Mouse (Mus musculus): Measurements from ENCODE around the gene Prkar1b. TPM values are rescaled to one million over a fixed set of nuclear protein-coding genes. Genes with fewer than 3 reads are reported as not detected.

The Prkar1b gene
- polyA plus RNA-seq, 1 experiment from 2014 or later, result 28.8 TPM

GRCm38 (mm10) chr5:139115507-139115906 is 34.3 kb downstream of the Prkar1b start:
- Histone ChIP-seq H3K4me3 (no peak overlapping the region), H3K27me3 (ENCODE audit: insufficient read depth, poor library complexity, severe bottlenecking) (no peaks in the 10 kb centered on the region), H3K36me3 (no peaks in the 10 kb centered on the region), H3K27ac (no peak overlapping the region), H3K9me3 (no peaks in the 10 kb centered on the region), H3K4me1 (replicated peaks) (peaks cover 13% of the 10 kb centered on the region; the same call in 1 of the 2 replicates)
- WGBS, result 91% methylated on average over 7 of the region's 7 CpGs
- DNase-seq (ENCODE audit: low spot score), result no peak

GRCm38 (mm10) chr5:139114876-139115275 is 34.9 kb downstream of the Prkar1b start:
- Histone ChIP-seq H3K4me1 (replicated peaks) (peaks cover 13% of the 10 kb centered on the region; the same call in 1 of the 2 replicates), H3K27ac (no peak overlapping the region), H3K9me3 (no peaks in the 10 kb centered on the region), H3K36me3 (no peaks in the 10 kb centered on the region), H3K4me3 (no peak overlapping the region), H3K27me3 (ENCODE audit: insufficient read depth, poor library complexity, severe bottlenecking) (no peaks in the 10 kb centered on the region)
- 87% methylated on average over 4 of the region's 4 CpGs for WGBS
- DNase-seq (ENCODE audit: low spot score), result no peak

DNA sequence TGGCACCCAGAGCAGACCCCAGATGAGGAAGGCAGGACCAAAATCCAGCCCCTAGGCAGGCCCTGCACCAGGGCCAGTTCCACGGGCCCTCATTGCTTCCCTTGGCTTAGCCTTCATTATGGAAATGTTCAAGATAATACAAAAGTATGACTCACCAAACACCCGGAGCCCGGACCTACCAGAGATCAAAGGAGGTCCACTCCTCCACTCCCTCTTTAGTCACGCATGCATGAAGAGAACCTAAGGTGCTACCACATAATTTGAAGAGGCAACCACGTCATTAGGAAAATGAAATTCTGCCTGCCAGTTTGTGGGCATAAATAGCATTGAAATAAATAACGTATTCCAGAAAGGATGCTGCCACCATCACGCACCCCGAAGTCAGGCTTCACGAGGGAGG is 37.4 kb downstream of the Prkar1b start:
- no peak overlapping the region for H3K27ac ChIP-seq
- DNase-seq (ENCODE audit: low spot score), result no peak
- no peak overlapping the region for H3K4me3 ChIP-seq
- H3K27me3 ChIP-seq (ENCODE audit: insufficient read depth, poor library complexity, severe bottlenecking), result no peaks in the 10 kb centered on the region
- WGBS, result 85% methylated on average over 9 of the region's 9 CpGs
- no peaks in the 10 kb centered on the region for H3K9me3 ChIP-seq
- 0 out of 2 replicates have a peak, but pooled peaks cover 6% of the 10 kb centered on the region for H3K4me1 ChIP-seq (replicated peaks)
- H3K36me3 ChIP-seq, result no peaks in the 10 kb centered on the region

DNA sequence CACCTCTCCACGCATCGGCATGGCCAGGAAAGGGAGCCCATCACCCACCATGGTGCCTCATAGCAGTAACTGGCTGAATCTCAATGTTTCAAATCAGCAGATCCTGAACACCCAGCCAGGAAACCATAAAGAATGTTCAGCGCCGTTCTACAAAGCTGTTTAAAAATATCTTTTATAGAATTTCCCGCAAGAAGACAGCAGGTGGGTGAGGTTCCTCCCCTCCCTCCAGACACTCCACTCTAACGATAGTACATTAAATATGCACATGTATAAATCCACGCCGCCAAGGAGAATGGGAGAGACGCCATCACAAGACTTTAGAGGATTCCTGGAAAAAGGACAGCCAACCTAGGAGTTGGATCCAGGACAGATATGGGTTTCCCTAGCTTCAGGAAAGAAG is 37.8 kb downstream of the Prkar1b start:
- Histone ChIP-seq H3K36me3 (no peaks in the 10 kb centered on the region), H3K27ac (no peak overlapping the region), H3K9me3 (no peaks in the 10 kb centered on the region), H3K4me3 (no peak overlapping the region), H3K27me3 (ENCODE audit: insufficient read depth, poor library complexity, severe bottlenecking) (no peaks in the 10 kb centered on the region), H3K4me1 (replicated peaks) (0 out of 2 replicates have a peak, but pooled peaks cover 6% of the 10 kb centered on the region)
- WGBS, result 86% methylated on average over 9 of the region's 9 CpGs
- no peak for DNase-seq (ENCODE audit: low spot score)

GRCm38 (mm10) chr5:139110140-139110855 is 39.5 kb downstream of the Prkar1b start:
- H3K4me1 ChIP-seq (replicated peaks), result 0 out of 2 replicates have a peak, but pooled peaks cover 6% of the 10 kb centered on the region
- no peak for DNase-seq (ENCODE audit: low spot score)
- H3K4me3 ChIP-seq, result no peak overlapping the region
- no peak overlapping the region for H3K27ac ChIP-seq
- no peaks in the 10 kb centered on the region for H3K9me3 ChIP-seq
- WGBS, result 81% methylated on average over 2 of the region's 2 CpGs
- H3K27me3 ChIP-seq (ENCODE audit: insufficient read depth, poor library complexity, severe bottlenecking), result no peaks in the 10 kb centered on the region
- no peaks in the 10 kb centered on the region for H3K36me3 ChIP-seq

DNA sequence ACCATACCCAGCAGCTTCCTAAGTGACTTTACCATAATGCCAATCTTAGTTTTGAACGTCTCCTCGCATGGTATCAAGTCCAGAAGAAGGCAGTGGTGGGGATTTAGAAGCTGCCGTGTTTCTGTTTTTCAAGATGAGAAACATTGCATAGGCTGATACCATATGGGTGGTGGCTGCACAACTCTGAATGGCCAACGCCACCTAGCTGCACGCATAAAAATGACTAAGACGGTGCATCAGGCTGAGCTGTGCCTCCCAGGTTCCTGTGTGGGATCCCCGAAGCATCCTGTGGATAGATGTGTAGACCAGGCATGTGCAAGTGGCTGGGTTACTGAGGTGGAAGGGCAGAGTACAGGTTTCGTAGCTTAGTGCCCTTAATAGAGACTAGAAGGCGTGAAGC is 42.0 kb downstream of the Prkar1b start:
- Histone ChIP-seq H3K9me3 (no peaks in the 10 kb centered on the region), H3K36me3 (no peaks in the 10 kb centered on the region), H3K4me1 (replicated peaks) (no peaks in the 10 kb centered on the region), H3K27me3 (ENCODE audit: insufficient read depth, poor library complexity, severe bottlenecking) (no peaks in the 10 kb centered on the region), H3K27ac (no peak overlapping the region), H3K4me3 (no peak overlapping the region)
- WGBS, result 77% methylated on average over 9 of the region's 9 CpGs
- no peak for DNase-seq (ENCODE audit: low spot score)

DNA sequence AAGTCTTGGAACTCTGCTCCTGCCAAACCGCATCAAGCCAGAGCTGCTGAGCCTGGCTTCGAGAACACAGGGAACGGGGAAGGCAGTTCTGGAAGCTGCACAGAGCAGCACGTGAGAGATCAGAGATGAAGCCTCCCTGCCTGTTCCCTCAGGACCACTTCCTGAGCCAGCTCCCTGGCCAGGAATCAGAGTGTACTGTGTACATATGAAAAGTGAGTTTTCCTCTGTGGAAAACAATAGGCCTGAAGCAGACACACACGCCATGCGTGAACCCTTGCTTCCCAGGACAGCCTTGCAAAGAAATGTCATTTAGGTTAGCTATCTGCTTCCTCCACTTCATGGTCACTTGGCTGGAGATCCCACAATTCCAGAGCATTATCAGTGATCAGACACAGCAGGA is 48.0 kb downstream of the Prkar1b start:
- Histone ChIP-seq H3K4me1 (replicated peaks) (peaks cover 8% of the 10 kb centered on the region; the same call in 1 of the 2 replicates), H3K36me3 (no peaks in the 10 kb centered on the region), H3K9me3 (no peaks in the 10 kb centered on the region), H3K27me3 (ENCODE audit: insufficient read depth, poor library complexity, severe bottlenecking) (no peaks in the 10 kb centered on the region), H3K4me3 (no peak overlapping the region), H3K27ac (no peak overlapping the region)
- DNase-seq (ENCODE audit: low spot score), result no peak
- WGBS, result 86% methylated on average over 6 of the region's 6 CpGs

DNA sequence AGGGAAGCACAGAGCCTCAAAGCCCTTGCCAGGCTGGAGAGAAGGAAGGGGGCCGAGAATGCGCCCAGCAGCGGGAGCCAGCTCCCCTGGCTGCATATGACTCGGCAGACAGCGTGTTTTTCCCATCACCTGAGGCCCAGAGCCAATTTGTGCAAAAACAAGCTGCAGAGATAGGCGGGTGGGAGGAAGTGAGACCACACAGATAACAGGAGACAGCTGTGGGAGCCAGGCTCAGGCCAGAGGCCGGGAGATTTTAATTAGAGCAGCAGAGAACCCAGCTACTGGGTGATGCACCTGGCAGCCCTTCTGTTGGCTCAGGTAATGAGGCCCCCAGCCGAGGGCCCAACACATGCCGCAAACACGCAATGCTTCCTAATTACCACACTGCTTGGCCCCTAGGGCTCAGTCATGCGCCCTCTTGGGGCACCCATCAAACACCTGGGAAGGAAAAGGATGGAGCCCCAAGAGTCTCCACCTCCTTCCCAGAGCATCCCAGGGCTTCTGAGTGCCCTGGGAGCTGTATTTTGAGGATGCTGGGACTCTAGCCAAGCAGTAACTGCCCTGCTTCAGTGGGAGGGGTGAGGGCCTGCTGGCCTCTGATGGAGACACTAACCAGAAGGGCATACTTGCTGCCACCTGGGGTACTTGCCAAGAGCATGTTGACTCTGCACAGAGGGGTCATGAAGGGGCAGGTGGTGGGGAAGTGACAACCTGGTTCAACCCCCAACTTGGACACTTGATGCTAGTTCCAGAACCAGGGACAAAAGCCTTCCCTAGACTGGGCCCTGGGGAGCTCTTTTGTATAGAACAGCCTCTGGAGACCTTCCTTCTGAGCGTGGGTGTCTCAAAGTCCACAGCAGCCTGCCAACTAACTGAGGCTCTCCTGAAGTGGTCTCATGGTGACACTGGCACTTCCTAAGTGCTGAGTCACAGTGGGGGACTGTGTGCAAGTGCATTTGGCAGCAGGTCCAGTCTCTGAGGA is 50.5 kb downstream of the Prkar1b start:
- no peak overlapping the region for H3K27ac ChIP-seq
- no peak overlapping the region for H3K4me3 ChIP-seq
- WGBS, result 45% methylated on average over 12 of the region's 12 CpGs
- no peaks in the 10 kb centered on the region for H3K9me3 ChIP-seq
- DNase-seq (ENCODE audit: low spot score), result no peak
- H3K27me3 ChIP-seq (ENCODE audit: insufficient read depth, poor library complexity, severe bottlenecking), result no peaks in the 10 kb centered on the region
- peaks cover 15% of the 10 kb centered on the region for H3K4me1 ChIP-seq (replicated peaks)
- no peaks in the 10 kb centered on the region for H3K36me3 ChIP-seq

DNA sequence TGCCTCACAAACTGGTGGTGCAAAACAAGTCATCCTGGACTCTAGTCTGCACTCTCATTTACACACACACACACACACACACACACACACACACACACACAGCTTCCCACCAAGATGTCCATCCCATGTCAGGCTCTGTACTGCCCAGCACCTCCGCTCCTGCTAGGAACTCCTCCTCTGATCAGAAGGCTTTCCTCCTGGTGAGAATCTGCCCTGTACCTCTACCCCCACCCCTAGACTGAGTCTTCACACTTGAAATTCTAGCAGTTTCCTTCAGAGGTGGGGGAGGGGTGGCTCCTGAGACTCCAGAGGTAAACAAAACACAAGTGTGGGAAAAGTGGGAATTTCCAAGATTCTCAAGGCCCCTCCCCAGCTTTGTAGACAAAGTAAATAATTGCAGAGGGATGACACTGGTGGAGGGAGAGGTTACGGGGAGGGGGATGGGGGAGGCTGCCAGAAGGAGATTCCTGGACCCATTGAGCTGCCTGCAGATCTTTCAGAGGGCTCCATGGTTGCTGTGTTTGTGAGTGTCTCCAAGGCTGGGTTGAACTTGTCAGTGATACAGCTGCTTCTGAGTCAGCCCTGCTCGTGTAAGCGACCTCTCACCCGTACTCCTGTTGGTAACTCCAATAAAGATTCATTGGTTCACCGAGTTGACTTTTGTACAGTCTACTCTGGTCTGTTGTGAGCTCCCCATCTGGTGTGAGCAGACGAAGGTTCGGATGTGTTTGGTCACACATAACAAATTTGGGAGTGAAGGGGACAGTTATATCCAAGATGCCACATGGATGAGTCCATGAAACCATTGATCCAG is 54.3 kb downstream of the Prkar1b start:
- Histone ChIP-seq H3K4me3 (no peak overlapping the region), H3K27me3 (ENCODE audit: insufficient read depth, poor library complexity, severe bottlenecking) (no peaks in the 10 kb centered on the region), H3K9me3 (no peaks in the 10 kb centered on the region), H3K4me1 (replicated peaks) (peaks cover 15% of the 10 kb centered on the region), H3K36me3 (no peaks in the 10 kb centered on the region), H3K27ac (peak overlapping the region; percentile 16; the same call in 1 of the 2 replicates)
- WGBS, result 76% methylated on average over 8 of the region's 8 CpGs
- DNase-seq (ENCODE audit: low spot score), result no peak

DNA sequence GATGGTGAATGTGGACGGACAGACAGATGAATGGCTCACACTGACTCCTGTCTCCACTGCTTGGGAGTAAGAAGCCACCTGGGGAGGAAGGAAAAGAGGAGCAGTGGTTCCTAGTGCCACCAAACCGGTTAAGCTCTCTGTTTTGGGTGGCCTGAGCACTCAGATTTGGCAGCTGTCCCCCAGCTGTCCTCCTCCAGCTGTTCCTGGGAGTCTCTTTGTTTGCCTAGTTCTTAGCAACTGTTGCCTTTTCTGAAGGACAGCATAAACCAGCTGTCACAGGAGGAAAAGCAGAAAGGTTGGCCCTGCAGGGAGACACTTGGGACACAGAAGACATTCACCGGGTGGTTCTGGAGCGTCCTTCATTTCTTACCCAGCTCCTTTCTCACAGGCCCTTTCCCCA is 56.3 kb downstream of the Prkar1b start:
- Histone ChIP-seq H3K9me3 (no peaks in the 10 kb centered on the region), H3K36me3 (no peaks in the 10 kb centered on the region), H3K4me3 (no peak overlapping the region), H3K27ac (no peak overlapping the region), H3K27me3 (ENCODE audit: insufficient read depth, poor library complexity, severe bottlenecking) (no peaks in the 10 kb centered on the region), H3K4me1 (replicated peaks) (peaks cover 11% of the 10 kb centered on the region)
- no peak for DNase-seq (ENCODE audit: low spot score)
- WGBS, result 76% methylated on average over 4 of the region's 4 CpGs

DNA sequence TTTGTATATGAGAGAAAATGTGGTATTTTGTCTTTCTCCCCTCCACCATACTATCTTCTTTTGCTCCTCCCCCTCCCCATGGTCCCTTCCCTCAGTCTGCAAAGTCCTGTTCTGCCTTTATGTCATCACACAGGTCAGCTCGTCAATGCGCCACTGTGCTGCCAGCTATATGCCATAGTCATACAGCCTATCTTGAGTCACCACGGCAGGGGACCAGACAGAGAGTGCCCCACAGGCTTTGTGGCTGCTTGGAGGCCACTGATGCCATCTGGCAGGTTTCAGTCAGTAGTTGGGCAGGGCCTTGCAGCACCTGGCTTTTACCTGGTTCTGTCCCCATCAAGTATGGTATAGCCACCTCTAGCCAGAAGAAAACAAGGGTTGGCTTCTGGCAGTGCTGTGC is 58.1 kb downstream of the Prkar1b start:
- WGBS, result 84% methylated on average over 3 of the region's 3 CpGs
- Histone ChIP-seq H3K4me1 (replicated peaks) (peaks cover 11% of the 10 kb centered on the region), H3K4me3 (no peak overlapping the region), H3K27ac (no peak overlapping the region), H3K27me3 (ENCODE audit: insufficient read depth, poor library complexity, severe bottlenecking) (no peaks in the 10 kb centered on the region), H3K36me3 (no peaks in the 10 kb centered on the region), H3K9me3 (0 out of 2 replicates have a peak, but pooled peaks cover 4% of the 10 kb centered on the region)
- DNase-seq (ENCODE audit: low spot score), result no peak

GRCm38 (mm10) chr5:139090162-139090561 is 59.6 kb downstream of the Prkar1b start:
- 56% methylated on average over 1 of the region's 1 CpGs for WGBS
- H3K36me3 ChIP-seq, result no peaks in the 10 kb centered on the region
- H3K27ac ChIP-seq, result no peak overlapping the region
- no peaks in the 10 kb centered on the region for H3K27me3 ChIP-seq (ENCODE audit: insufficient read depth, poor library complexity, severe bottlenecking)
- H3K9me3 ChIP-seq, result 0 out of 2 replicates have a peak, but pooled peaks cover 4% of the 10 kb centered on the region
- no peak for DNase-seq (ENCODE audit: low spot score)
- H3K4me1 ChIP-seq (replicated peaks), result peaks cover 4% of the 10 kb centered on the region
- H3K4me3 ChIP-seq, result no peak overlapping the region

Data from hindbrain, embryonic 10.5 days (tissue).